Mouse (Mus musculus) thymus, postnatal 14 days (tissue): ENCODE measurements around the gene Anapc15-ps.

ENCODE experiments used
- DNase-seq: peaks from one replicate; pipeline ENCODE4 v3.0.0; 2021

Gene Anapc15-ps

GRCm38 (mm10) chr10:95689833-95690232 lies 16.6 kb upstream of the Anapc15-ps start:
- DNase-seq = no peak

GRCm38 (mm10) chr10:95689058-95689457 lies 15.8 kb upstream of the Anapc15-ps start:
- no peak for DNase-seq

- no peak for DNase-seq
Observed at GRCm38 (mm10) chr10:95687558-95688141, 14.4 kb upstream of the Anapc15-ps start.

- DNase-seq = no peak
Observed at GRCm38 (mm10) chr10:95686041-95686440, 12.8 kb upstream of the Anapc15-ps start.

GRCm38 (mm10) chr10:95684782-95685555 lies 11.7 kb upstream of the Anapc15-ps start:
- no peak for DNase-seq

GRCm38 (mm10) chr10:95684250-95684649 lies 11.0 kb upstream of the Anapc15-ps start:
- DNase-seq = no peak

- no peak for DNase-seq
Observed at GRCm38 (mm10) chr10:95683735-95684134, 10.5 kb upstream of the Anapc15-ps start.

- no peak for DNase-seq
Observed at GRCm38 (mm10) chr10:95682964-95683363, 9.7 kb upstream of the Anapc15-ps start.

GRCm38 (mm10) chr10:95682091-95682740 lies 9.0 kb upstream of the Anapc15-ps start:
- no peak for DNase-seq

GRCm38 (mm10) chr10:95681481-95681880 lies 8.2 kb upstream of the Anapc15-ps start:
- DNase-seq = no peak

- DNase-seq = no peak
Observed at GRCm38 (mm10) chr10:95681058-95681440, 7.8 kb upstream of the Anapc15-ps start.

- no peak for DNase-seq
Observed at GRCm38 (mm10) chr10:95680153-95681057, 7.2 kb upstream of the Anapc15-ps start.

- no peak for DNase-seq
Observed at GRCm38 (mm10) chr10:95679131-95679530, 5.9 kb upstream of the Anapc15-ps start.

- DNase-seq = no peak
Observed at GRCm38 (mm10) chr10:95678661-95679060, 5.4 kb upstream of the Anapc15-ps start.

- no peak for DNase-seq
Observed at GRCm38 (mm10) chr10:95678241-95678640, 5.0 kb upstream of the Anapc15-ps start.

- peak; percentile 76 for DNase-seq
Observed at GRCm38 (mm10) chr10:95677356-95678109, 4.3 kb upstream of the Anapc15-ps start.

- no peak for DNase-seq
Observed at GRCm38 (mm10) chr10:95676991-95677355, 3.7 kb upstream of the Anapc15-ps start.

- DNase-seq = no peak
Observed at GRCm38 (mm10) chr10:95676387-95676786, 3.1 kb upstream of the Anapc15-ps start.

- DNase-seq = no peak
Observed at GRCm38 (mm10) chr10:95670781-95671780, 2.2 kb downstream of the Anapc15-ps start.

GRCm38 (mm10) chr10:95669872-95670271 lies 3.4 kb downstream of the Anapc15-ps start:
- DNase-seq = no peak

- no peak for DNase-seq
Observed at GRCm38 (mm10) chr10:95669034-95669433, 4.2 kb downstream of the Anapc15-ps start.
